Mouse (Mus musculus) cerebellum, adult 18-20 months (tissue): ENCODE results near the gene Sri.

ENCODE experiments used
- DNase-seq, 2 experiments: peaks; one replicate each; pipeline ENCODE4 v3.0.0; 2021

Gene Sri

DNA sequence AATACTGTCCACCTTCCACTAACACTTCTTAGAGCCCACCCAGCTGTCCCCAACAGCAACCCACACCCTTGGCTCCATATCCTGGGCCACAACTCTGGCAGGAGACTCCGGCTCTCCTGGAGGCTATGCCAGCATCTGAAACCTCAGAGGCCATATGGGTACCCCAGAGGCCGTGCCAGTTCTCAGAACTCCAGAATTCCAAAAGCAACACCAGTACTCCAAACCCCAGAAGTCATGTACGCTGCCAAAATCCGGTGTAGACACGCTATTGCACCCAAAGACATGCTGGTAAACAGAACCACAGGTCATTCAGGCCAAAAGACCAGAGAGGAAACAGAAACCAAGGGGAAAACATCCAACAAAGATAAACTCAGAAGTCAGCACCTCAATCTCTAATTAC is 66.4 kb downstream of the Sri start:
- DNase-seq, result peak; percentile 82 to 87

DNA sequence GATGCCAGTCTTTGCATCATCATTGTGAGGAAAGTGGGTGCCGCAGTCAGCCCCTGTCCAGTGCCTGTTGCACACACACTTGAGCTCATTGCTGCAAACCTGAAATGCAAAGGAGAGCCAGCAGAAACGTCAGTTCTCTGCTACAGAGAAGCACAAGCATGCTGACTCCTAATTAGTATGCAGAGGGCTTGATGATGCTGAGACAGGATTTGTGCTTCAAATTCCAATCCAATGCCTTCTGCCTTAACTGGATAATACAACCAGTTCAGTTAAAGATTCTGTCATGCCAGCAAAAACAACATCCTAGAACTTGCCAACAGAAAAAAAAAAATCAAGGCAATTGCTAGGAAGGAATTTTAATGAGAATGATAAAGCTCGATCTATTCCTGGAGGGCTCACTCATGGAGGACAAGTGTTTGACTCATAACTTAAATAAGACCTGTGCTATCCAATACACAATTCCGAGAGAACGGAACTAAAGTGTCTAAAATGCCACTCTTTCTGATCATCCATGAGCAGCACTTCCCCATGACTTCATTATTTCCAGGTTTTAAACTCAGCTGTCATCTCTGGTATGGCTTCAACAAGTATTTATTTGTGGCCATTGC is 70.8 kb downstream of the Sri start:
- DNase-seq, result no peak
